ENCODE assay signal across 23 mouse cellular contexts in genomic region chr11:75669853-75670200, GRCm38 (mm10). TPM values are rescaled to one million over a fixed set of nuclear protein-coding genes. Genes with fewer than 3 reads are reported as not detected.
DNase-seq lines count a peak whose midpoint lies in the region; ATAC-seq lines count a peak whose summit lies in the region.
"Had no signal": no experiment of that assay in that cellular context is flagged by ENCODE, and none has a peak within 500 bp of the region (broad histone marks: within the 10 kb centered on the region; RNA-seq: fewer than 3 reads in every experiment).

No protein-coding gene starts in this region.

- H3K4me1 ChIP-seq in megakaryocyte, embryonic 14.5 days, result peaks cover 62% of the 10 kb centered on the region
- H3K4me1 ChIP-seq: forebrain, embryonic 10.5 days; forebrain, embryonic 13.5 days; hindbrain, embryonic 10.5 days; intestine, embryonic 15.5 days had no signal

- H3K4me3 ChIP-seq in megakaryocyte, embryonic 14.5 days (replicated peaks), result peak overlapping the region; percentile 64
- H3K4me3 ChIP-seq: forebrain, embryonic 10.5 days; forebrain, embryonic 13.5 days; hindbrain, embryonic 10.5 days; hindbrain, embryonic 13.5 days; intestine, embryonic 15.5 days had no signal

- ATAC-seq in common myeloid progenitor, adult 5-6 weeks (replicated peaks; ENCODE audit: low read depth, poor library complexity, severe bottlenecking), result peak; percentile 43
- ATAC-seq in CD4-positive, CD25-positive, alpha-beta regulatory T cell, adult 4 months, result no peak
- ATAC-seq: activated CD4-positive, CD25-positive, alpha-beta regulatory T cell, adult 4 months; forebrain, embryonic 13.5 days; forebrain, embryonic 16.5 days; hindbrain, embryonic 16.5 days; intestine, embryonic 15.5 days had no signal

- no peaks in the 10 kb centered on the region for H3K9me3 ChIP-seq in megakaryocyte, embryonic 14.5 days
- H3K9me3 ChIP-seq: forebrain, embryonic 10.5 days; forebrain, embryonic 13.5 days; hindbrain, embryonic 10.5 days; hindbrain, embryonic 13.5 days; intestine, embryonic 15.5 days had no signal

- peak; percentile 4 for DNase-seq in heart, postnatal 4 days
- DNase-seq in heart, adult 9 months (ENCODE audit: low spot score in 2 of 2), result no peak
- peak; percentile 19 to 24 for DNase-seq in natural killer cell, adult 2 months (ENCODE audit: low spot score in 2 of 2)
- no peak for DNase-seq in cerebellum, postnatal 25 days
- DNase-seq: adrenal gland, adult 8-10 months; adrenal gland, postnatal 25 days; cerebellum, adult 18-20 months; cerebellum, adult 9-10 months; cerebellum, postnatal 36 days; gastrocnemius, postnatal 10 days; gastrocnemius, postnatal 36 days; heart, adult 18-20 months had no signal

- H3K27me3 ChIP-seq in megakaryocyte, embryonic 14.5 days (replicated peaks), result no peaks in the 10 kb centered on the region
- H3K27me3 ChIP-seq: forebrain, embryonic 13.5 days; hindbrain, embryonic 13.5 days; intestine, embryonic 15.5 days had no signal

- H3K36me3 ChIP-seq in megakaryocyte, embryonic 14.5 days (replicated peaks; ENCODE audit: low read length), result peaks cover 93% of the 10 kb centered on the region

RNA-seq across cellular contexts. Expression of gene Crk, which starts 9.2 kb away (rescaled TPM):
- 100 to 1,000 TPM; 117 to 123 TPM for total RNA-seq in heart, postnatal 4 days (2021)
- 38.9 and 51.4 TPM in 2 replicates for total RNA-seq in common myeloid progenitor, adult 5-6 weeks (2017)
- polyA plus RNA-seq in megakaryocyte, embryonic 14.5 days (2012; ENCODE audit: insufficient read depth, low replicate concordance), result 62.5 and 120 TPM in 2 replicates
- 10 to 100 TPM; 10.4 to 15.3 TPM for polyA plus RNA-seq in CD4-positive, CD25-positive, alpha-beta regulatory T cell, adult 4 months (2017; shearing (Covaris generic))

RNA-seq across cellular contexts. Expression of gene Myo1c, which starts 19.5 kb away (rescaled TPM):
- total RNA-seq in heart, postnatal 4 days (2021), result 100 to 1,000 TPM; 158 to 160 TPM
- 19.5 and 22.3 TPM in 2 replicates for total RNA-seq in common myeloid progenitor, adult 5-6 weeks (2017)
- polyA plus RNA-seq in megakaryocyte, embryonic 14.5 days (2012; ENCODE audit: insufficient read depth, low replicate concordance), result 28.1 and 63.4 TPM in 2 replicates
- 10 to 100 TPM; 16.2 to 30.4 TPM for polyA plus RNA-seq in CD4-positive, CD25-positive, alpha-beta regulatory T cell, adult 4 months (2017; shearing (Covaris generic))

RNA-seq across cellular contexts. Expression of gene Inpp5k, which starts 39.0 kb away (rescaled TPM):
- total RNA-seq in heart, postnatal 4 days (2021), result 10 to 100 TPM; 23.4 to 26.9 TPM
- total RNA-seq in common myeloid progenitor, adult 5-6 weeks (2017), result 24.0 and 36.3 TPM in 2 replicates
- polyA plus RNA-seq in megakaryocyte, embryonic 14.5 days (2012; ENCODE audit: insufficient read depth, low replicate concordance), result 38.5 and 43.3 TPM in 2 replicates
- polyA plus RNA-seq in CD4-positive, CD25-positive, alpha-beta regulatory T cell, adult 4 months (2017; shearing (Covaris generic)), result 100 to 1,000 TPM; 123 to 160 TPM

Comparison
In these comparisons a context has a peak if more than half of its experiments do, and no peak if none do; other contexts are left out.
1. DNase-seq: peak in heart, postnatal 4 days (single experiment) and natural killer cell, adult 2 months (2 of 2); none in heart, adult 9 months (0 of 2) and cerebellum, postnatal 25 days (0 of 2).